Mouse (Mus musculus): Measurements from ENCODE around the gene Spsb1. TPM values are rescaled to one million over a fixed set of nuclear protein-coding genes. Genes with fewer than 3 reads are reported as not detected.

Gene Spsb1
- polyA plus RNA-seq, 1 experiment from 2014 or later: 5.1 TPM

GRCm38 (mm10) chr4:149951201-149951600, 3.6 kb downstream of the Spsb1 start:
- Histone ChIP-seq H3K9ac (ENCODE audit: low read depth, low read length) (no peak overlapping the region), H3K27me3 (ENCODE audit: control insufficient read depth, insufficient read depth, low read depth, low read length) (peaks cover 19% of the 10 kb centered on the region), H3K27ac (ENCODE audit: low read length) (no peak overlapping the region), H3K4me3 (ENCODE audit: low read depth, low read length) (no peak overlapping the region), H3K4me2 (ENCODE audit: low read length) (no peak overlapping the region), H3K9me3 (replicated peaks; ENCODE audit: control insufficient read depth, low read length, poor library complexity, severe bottlenecking) (no peaks in the 10 kb centered on the region), H3K36me3 (ENCODE audit: control insufficient read depth, insufficient read depth, low read length) (no peaks in the 10 kb centered on the region), H3K4me1 (ENCODE audit: control insufficient read depth, insufficient read depth, low read length) (peaks cover 13% of the 10 kb centered on the region)
- WGBS: 85% methylated on average over 13 of the region's 13 CpGs
- no peak for ATAC-seq

GRCm38 (mm10) chr4:149949691-149950090, 5.2 kb downstream of the Spsb1 start:
- H3K9me3 ChIP-seq (replicated peaks; ENCODE audit: control insufficient read depth, low read length, poor library complexity, severe bottlenecking): no peaks in the 10 kb centered on the region
- H3K36me3 ChIP-seq (ENCODE audit: control insufficient read depth, insufficient read depth, low read length): no peaks in the 10 kb centered on the region
- peaks cover 14% of the 10 kb centered on the region for H3K4me1 ChIP-seq (ENCODE audit: control insufficient read depth, insufficient read depth, low read length)
- WGBS: 74% methylated on average over 13 of the region's 13 CpGs
- no peak overlapping the region for H3K4me3 ChIP-seq (ENCODE audit: low read depth, low read length)
- no peak overlapping the region for H3K4me2 ChIP-seq (ENCODE audit: low read length)
- no peak overlapping the region for H3K27ac ChIP-seq (ENCODE audit: low read length)
- H3K9ac ChIP-seq (ENCODE audit: low read depth, low read length): no peak overlapping the region
- ATAC-seq: no peak
- H3K27me3 ChIP-seq (ENCODE audit: control insufficient read depth, insufficient read depth, low read depth, low read length): peaks cover 15% of the 10 kb centered on the region

GRCm38 (mm10) chr4:149948119-149948518, 6.7 kb downstream of the Spsb1 start:
- no peaks in the 10 kb centered on the region for H3K36me3 ChIP-seq (ENCODE audit: control insufficient read depth, insufficient read depth, low read length)
- no peaks in the 10 kb centered on the region for H3K9me3 ChIP-seq (replicated peaks; ENCODE audit: control insufficient read depth, low read length, poor library complexity, severe bottlenecking)
- H3K4me3 ChIP-seq (ENCODE audit: low read depth, low read length): no peak overlapping the region
- 88% methylated on average over 5 of the region's 5 CpGs for WGBS
- peaks cover 15% of the 10 kb centered on the region for H3K27me3 ChIP-seq (ENCODE audit: control insufficient read depth, insufficient read depth, low read depth, low read length)
- no peak overlapping the region for H3K27ac ChIP-seq (ENCODE audit: low read length)
- no peak overlapping the region for H3K9ac ChIP-seq (ENCODE audit: low read depth, low read length)
- no peak overlapping the region for H3K4me2 ChIP-seq (ENCODE audit: low read length)
- ATAC-seq: no peak
- peaks cover 18% of the 10 kb centered on the region for H3K4me1 ChIP-seq (ENCODE audit: control insufficient read depth, insufficient read depth, low read length)

- Histone ChIP-seq H3K4me3 (ENCODE audit: low read depth, low read length) (no peak overlapping the region), H3K4me2 (ENCODE audit: low read length) (no peak overlapping the region), H3K4me1 (ENCODE audit: control insufficient read depth, insufficient read depth, low read length) (peaks cover 20% of the 10 kb centered on the region), H3K27me3 (ENCODE audit: control insufficient read depth, insufficient read depth, low read depth, low read length) (peaks cover 8% of the 10 kb centered on the region), H3K36me3 (ENCODE audit: control insufficient read depth, insufficient read depth, low read length) (no peaks in the 10 kb centered on the region), H3K9me3 (replicated peaks; ENCODE audit: control insufficient read depth, low read length, poor library complexity, severe bottlenecking) (no peaks in the 10 kb centered on the region), H3K27ac (ENCODE audit: low read length) (no peak overlapping the region), H3K9ac (ENCODE audit: low read depth, low read length) (no peak overlapping the region)
- 84% methylated on average over 5 of the region's 5 CpGs for WGBS
- ATAC-seq: no peak
Measured at GRCm38 (mm10) chr4:149947396-149947795, 7.4 kb downstream of the Spsb1 start.

GRCm38 (mm10) chr4:149945194-149945593, 9.6 kb downstream of the Spsb1 start:
- WGBS: 68% methylated on average over 9 of the region's 9 CpGs
- no peak overlapping the region for H3K27ac ChIP-seq (ENCODE audit: low read length)
- H3K27me3 ChIP-seq (ENCODE audit: control insufficient read depth, insufficient read depth, low read depth, low read length): no peaks in the 10 kb centered on the region
- H3K9ac ChIP-seq (ENCODE audit: low read depth, low read length): no peak overlapping the region
- H3K4me3 ChIP-seq (ENCODE audit: low read depth, low read length): no peak overlapping the region
- no peak overlapping the region for H3K4me2 ChIP-seq (ENCODE audit: low read length)
- H3K36me3 ChIP-seq (ENCODE audit: control insufficient read depth, insufficient read depth, low read length): no peaks in the 10 kb centered on the region
- no peak for ATAC-seq
- H3K9me3 ChIP-seq (replicated peaks; ENCODE audit: control insufficient read depth, low read length, poor library complexity, severe bottlenecking): no peaks in the 10 kb centered on the region
- peaks cover 20% of the 10 kb centered on the region for H3K4me1 ChIP-seq (ENCODE audit: control insufficient read depth, insufficient read depth, low read length)

GRCm38 (mm10) chr4:149944214-149944613, 10.6 kb downstream of the Spsb1 start:
- H3K36me3 ChIP-seq (ENCODE audit: control insufficient read depth, insufficient read depth, low read length): no peaks in the 10 kb centered on the region
- peaks cover 20% of the 10 kb centered on the region for H3K4me1 ChIP-seq (ENCODE audit: control insufficient read depth, insufficient read depth, low read length)
- WGBS: 26% methylated on average over 12 of the region's 12 CpGs
- no peak for ATAC-seq
- H3K4me3 ChIP-seq (ENCODE audit: low read depth, low read length): no peak overlapping the region
- no peaks in the 10 kb centered on the region for H3K9me3 ChIP-seq (replicated peaks; ENCODE audit: control insufficient read depth, low read length, poor library complexity, severe bottlenecking)
- no peak overlapping the region for H3K9ac ChIP-seq (ENCODE audit: low read depth, low read length)
- H3K27me3 ChIP-seq (ENCODE audit: control insufficient read depth, insufficient read depth, low read depth, low read length): no peaks in the 10 kb centered on the region
- no peak overlapping the region for H3K27ac ChIP-seq (ENCODE audit: low read length)
- no peak overlapping the region for H3K4me2 ChIP-seq (ENCODE audit: low read length)

- H3K4me2 ChIP-seq (ENCODE audit: low read length): no peak overlapping the region
- no peak overlapping the region for H3K4me3 ChIP-seq (ENCODE audit: low read depth, low read length)
- ATAC-seq: no peak
- no peaks in the 10 kb centered on the region for H3K27me3 ChIP-seq (ENCODE audit: control insufficient read depth, insufficient read depth, low read depth, low read length)
- no peaks in the 10 kb centered on the region for H3K9me3 ChIP-seq (replicated peaks; ENCODE audit: control insufficient read depth, low read length, poor library complexity, severe bottlenecking)
- no peak overlapping the region for H3K9ac ChIP-seq (ENCODE audit: low read depth, low read length)
- peaks cover 20% of the 10 kb centered on the region for H3K4me1 ChIP-seq (ENCODE audit: control insufficient read depth, insufficient read depth, low read length)
- 0 out of 2 replicates have a peak overlapping the region, but pooled peaks have one; percentile 26 for H3K27ac ChIP-seq (ENCODE audit: low read length)
- 44% methylated on average over 10 of the region's 10 CpGs for WGBS
- no peaks in the 10 kb centered on the region for H3K36me3 ChIP-seq (ENCODE audit: control insufficient read depth, insufficient read depth, low read length)
Measured at GRCm38 (mm10) chr4:149942831-149943741, 11.8 kb downstream of the Spsb1 start.

- no peak for ATAC-seq
- H3K27me3 ChIP-seq (ENCODE audit: control insufficient read depth, insufficient read depth, low read depth, low read length): no peaks in the 10 kb centered on the region
- H3K4me1 ChIP-seq (ENCODE audit: control insufficient read depth, insufficient read depth, low read length): peaks cover 20% of the 10 kb centered on the region
- H3K4me3 ChIP-seq (ENCODE audit: low read depth, low read length): no peak overlapping the region
- H3K9ac ChIP-seq (ENCODE audit: low read depth, low read length): no peak overlapping the region
- no peaks in the 10 kb centered on the region for H3K36me3 ChIP-seq (ENCODE audit: control insufficient read depth, insufficient read depth, low read length)
- H3K4me2 ChIP-seq (ENCODE audit: low read length): no peak overlapping the region
- H3K27ac ChIP-seq (ENCODE audit: low read length): no peak overlapping the region
- WGBS: 88% methylated on average over 16 of the region's 18 CpGs
- H3K9me3 ChIP-seq (replicated peaks; ENCODE audit: control insufficient read depth, low read length, poor library complexity, severe bottlenecking): no peaks in the 10 kb centered on the region
Measured at GRCm38 (mm10) chr4:149941067-149941755, 13.6 kb downstream of the Spsb1 start.

GRCm38 (mm10) chr4:149938701-149939100, 16.1 kb downstream of the Spsb1 start:
- Histone ChIP-seq H3K36me3 (ENCODE audit: control insufficient read depth, insufficient read depth, low read length) (no peaks in the 10 kb centered on the region), H3K4me2 (ENCODE audit: low read length) (no peak overlapping the region), H3K27me3 (ENCODE audit: control insufficient read depth, insufficient read depth, low read depth, low read length) (no peaks in the 10 kb centered on the region), H3K4me1 (ENCODE audit: control insufficient read depth, insufficient read depth, low read length) (peaks cover 8% of the 10 kb centered on the region; the same call in 1 of the 2 replicates), H3K4me3 (ENCODE audit: low read depth, low read length) (no peak overlapping the region), H3K27ac (ENCODE audit: low read length) (no peak overlapping the region), H3K9ac (ENCODE audit: low read depth, low read length) (no peak overlapping the region), H3K9me3 (replicated peaks; ENCODE audit: control insufficient read depth, low read length, poor library complexity, severe bottlenecking) (no peaks in the 10 kb centered on the region)
- 64% methylated on average over 8 of the region's 8 CpGs for WGBS
- ATAC-seq: no peak

All from midbrain, embryonic 16.5 days (tissue).